Mouse (Mus musculus): ENCODE results near the gene Bgn. TPM values are rescaled to one million over a fixed set of nuclear protein-coding genes. Genes with fewer than 3 reads are reported as not detected.

Gene Bgn
- 48.5 and 52.7 TPM in 2 replicates for polyA plus RNA-seq (2015; fragmentation: Nextera tagmentation; extraction: Ambion mirVana)

DNA sequence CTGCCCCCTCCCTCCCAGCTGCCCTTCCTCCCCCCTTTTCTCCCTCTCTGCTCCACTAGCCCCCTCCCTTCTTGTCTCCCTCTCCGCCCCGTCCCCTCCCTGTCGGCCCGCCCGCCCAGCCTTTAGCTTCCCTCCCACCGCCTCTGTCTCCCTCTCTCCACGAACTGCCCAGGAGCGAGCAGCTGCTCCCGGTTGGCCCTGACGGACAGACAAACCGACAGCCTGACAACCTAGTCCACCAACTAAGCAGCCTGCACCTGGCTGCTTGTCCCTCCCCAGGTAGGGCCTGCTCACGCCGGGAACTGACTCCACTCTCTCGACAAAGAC is at the start of gene Bgn:
Gene Bgn, plus strand, starts transcription at position 119 of the 327 bp plus-strand sequence.
- ATAC-seq: peak; percentile 39; the same call in 1 of the 2 replicates
- Histone ChIP-seq H3K4me3 (replicated peaks) (peak within 1 kb of the TSS; percentile 29), H3K9ac (peak within 1 kb of the TSS; percentile 39; the same call in 1 of the 2 replicates), H3K27me3 (replicated peaks) (no peaks in the 10 kb centered on the region; the same call in 1 of the 2 replicates), H3K4me2 (replicated peaks) (peak within 1 kb of the TSS; percentile 50), H3K27ac (0 out of 2 replicates have a peak within 1 kb of the TSS, but pooled peaks have one; percentile 9), H3K9me3 (no peaks in the 10 kb centered on the region), H3K4me1 (replicated peaks) (no peaks in the 10 kb centered on the region), H3K36me3 (no peaks in the 10 kb centered on the region)
- WGBS: 32% methylated on average over 14 of the region's 14 CpGs

DNA sequence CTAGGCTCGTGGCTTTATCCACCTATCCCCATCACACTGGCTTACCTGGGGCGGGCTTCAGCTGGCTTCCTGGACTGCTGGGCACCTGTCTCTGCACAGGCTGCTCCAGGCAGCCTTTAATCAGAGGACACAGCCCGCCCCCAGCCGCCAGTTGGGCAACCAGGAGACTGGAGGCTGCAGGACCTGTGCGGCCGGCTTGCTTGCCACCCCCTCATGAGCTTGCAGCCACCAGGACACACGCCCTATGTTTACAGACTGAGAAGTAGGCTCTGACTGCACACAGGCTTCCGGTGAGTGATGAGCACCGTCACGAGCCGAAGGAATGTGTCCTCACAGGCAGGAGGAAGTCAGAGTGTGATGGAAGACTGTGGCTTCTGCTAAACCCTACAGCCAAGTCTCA is 48.1 kb upstream of the Bgn start, which contains the start of gene Trex2:
Gene Trex2, minus strand, starts transcription at position 93 of the 400 bp plus-strand sequence.
- H3K4me3 ChIP-seq (replicated peaks): no peak within 1 kb of the TSS
- H3K4me2 ChIP-seq (replicated peaks): no peak within 1 kb of the TSS
- 54% methylated on average over 11 of the region's 11 CpGs for WGBS
- H3K9me3 ChIP-seq: no peaks in the 10 kb centered on the region
- no peak for ATAC-seq
- H3K4me1 ChIP-seq (replicated peaks): no peaks in the 10 kb centered on the region
- H3K36me3 ChIP-seq: no peaks in the 10 kb centered on the region
- no peaks in the 10 kb centered on the region for H3K27me3 ChIP-seq (replicated peaks)
- H3K27ac ChIP-seq: no peak within 1 kb of the TSS
- no peak within 1 kb of the TSS for H3K9ac ChIP-seq

DNA sequence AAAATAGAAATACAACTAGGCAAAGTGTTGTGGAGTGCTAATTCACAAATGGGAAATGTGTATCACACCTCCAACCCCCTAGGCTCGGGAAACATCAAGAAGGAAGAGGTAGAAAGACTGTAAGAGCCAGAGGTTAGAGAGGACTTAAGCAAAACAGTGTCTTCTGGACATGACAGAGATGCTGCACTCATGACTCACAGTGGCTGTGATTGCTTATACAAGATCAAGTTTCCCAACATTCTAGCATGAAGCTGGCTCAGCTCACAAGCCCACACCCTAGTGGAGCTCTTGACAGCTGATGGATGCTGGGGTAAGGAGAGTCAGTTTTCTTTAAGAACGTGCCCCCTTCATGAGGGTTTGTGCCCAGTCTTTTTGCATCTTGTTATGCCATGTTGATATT is 42.0 kb upstream of the Bgn start:
- no peaks in the 10 kb centered on the region for H3K9me3 ChIP-seq
- 69% methylated on average over 2 of the region's 2 CpGs for WGBS
- no peaks in the 10 kb centered on the region for H3K4me1 ChIP-seq (replicated peaks)
- no peak overlapping the region for H3K27ac ChIP-seq
- no peak for ATAC-seq
- H3K4me3 ChIP-seq (replicated peaks): no peak overlapping the region
- H3K9ac ChIP-seq: no peak overlapping the region
- no peaks in the 10 kb centered on the region for H3K36me3 ChIP-seq
- H3K27me3 ChIP-seq (replicated peaks): no peaks in the 10 kb centered on the region
- H3K4me2 ChIP-seq (replicated peaks): no peak overlapping the region

DNA sequence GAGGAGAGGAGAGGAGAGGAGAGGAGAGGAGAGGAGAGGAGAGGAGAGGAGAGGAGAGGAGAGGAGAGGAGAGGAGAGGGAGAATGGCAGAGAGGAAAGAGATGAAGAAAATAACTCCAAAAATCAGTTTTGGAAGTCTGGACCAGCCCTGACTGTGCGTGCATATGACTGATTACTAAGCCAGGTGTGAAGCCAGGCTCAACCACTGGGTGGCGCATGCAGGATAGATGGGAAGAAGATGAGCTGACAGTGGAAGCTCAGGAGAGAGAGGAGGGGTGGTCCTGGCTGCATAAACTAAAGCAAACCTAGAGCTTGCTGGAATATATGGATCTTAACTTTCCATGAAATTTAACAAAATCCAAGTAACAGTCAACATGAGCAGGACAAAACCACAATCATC is 31.5 kb upstream of the Bgn start:
- Histone ChIP-seq H3K27ac (no peak overlapping the region), H3K9me3 (no peaks in the 10 kb centered on the region), H3K4me2 (replicated peaks) (no peak overlapping the region), H3K4me3 (replicated peaks) (no peak overlapping the region), H3K36me3 (no peaks in the 10 kb centered on the region), H3K4me1 (replicated peaks) (no peaks in the 10 kb centered on the region), H3K9ac (no peak overlapping the region), H3K27me3 (replicated peaks) (no peaks in the 10 kb centered on the region)
- WGBS: 13% methylated on average over 2 of the region's 2 CpGs
- ATAC-seq: no peak

DNA sequence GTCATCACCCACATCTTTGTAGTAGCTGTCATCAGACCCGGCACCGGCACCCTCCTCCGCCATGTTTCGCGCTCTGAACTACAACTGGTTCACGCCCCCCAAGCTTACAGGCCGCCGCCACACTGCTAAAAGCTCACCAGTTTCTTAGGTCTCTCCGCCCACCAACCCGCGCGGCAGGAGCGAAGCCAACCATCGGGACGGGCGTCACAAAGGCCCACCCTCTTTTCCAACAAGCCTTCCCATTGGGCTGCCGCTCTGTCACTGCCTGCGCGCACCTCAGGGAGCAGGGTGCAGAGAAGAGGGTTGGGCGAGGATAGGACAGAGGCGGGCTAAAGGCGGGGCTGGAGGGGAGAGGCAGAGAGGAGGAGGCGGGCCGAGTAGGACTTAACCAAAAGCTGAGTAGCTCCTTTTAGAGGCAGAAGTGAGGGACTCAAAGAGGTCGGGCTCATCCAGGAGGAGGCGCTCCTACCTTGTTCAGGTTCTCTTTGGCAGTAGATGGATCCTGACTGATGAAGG is 24.5 kb upstream of the Bgn start, which contains the start of gene Haus7:
Gene Haus7, minus strand, starts transcription at position 168 of the 516 bp plus-strand sequence.
- H3K4me1 ChIP-seq (replicated peaks): no peaks in the 10 kb centered on the region
- no peak within 1 kb of the TSS for H3K27ac ChIP-seq
- H3K9ac ChIP-seq: peak within 1 kb of the TSS; percentile 47
- H3K27me3 ChIP-seq (replicated peaks): no peaks in the 10 kb centered on the region
- peak; percentile 100 for ATAC-seq
- no peaks in the 10 kb centered on the region for H3K9me3 ChIP-seq
- peak within 1 kb of the TSS; percentile 60 for H3K4me2 ChIP-seq (replicated peaks)
- H3K36me3 ChIP-seq: no peaks in the 10 kb centered on the region
- H3K4me3 ChIP-seq (replicated peaks): peak within 1 kb of the TSS; percentile 50
- WGBS: 15% methylated on average over 26 of the region's 26 CpGs

DNA sequence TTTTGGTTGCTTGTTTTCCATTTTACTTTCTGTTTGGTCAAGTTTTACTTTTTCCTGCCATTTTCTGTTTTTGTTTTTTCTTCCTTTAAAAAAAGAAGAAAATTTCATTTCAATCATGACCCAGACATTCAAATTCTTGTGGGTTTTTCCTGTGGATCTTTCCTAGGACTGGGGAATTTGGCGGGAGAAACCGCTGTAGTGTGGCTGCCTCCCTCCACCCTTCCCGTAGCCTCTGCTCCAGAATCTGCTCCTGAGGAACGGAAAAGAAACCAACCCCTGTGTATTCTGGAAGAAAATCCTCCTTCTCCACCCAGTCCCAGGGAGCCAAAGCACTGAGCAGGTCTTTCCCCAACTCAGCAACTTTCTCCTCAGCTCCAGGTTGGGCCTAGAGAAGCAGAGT is 22.6 kb upstream of the Bgn start:
- Histone ChIP-seq H3K27ac (no peak overlapping the region), H3K9ac (no peak overlapping the region), H3K9me3 (no peaks in the 10 kb centered on the region), H3K36me3 (no peaks in the 10 kb centered on the region), H3K27me3 (replicated peaks) (no peaks in the 10 kb centered on the region), H3K4me1 (replicated peaks) (no peaks in the 10 kb centered on the region), H3K4me3 (replicated peaks) (no peak overlapping the region), H3K4me2 (replicated peaks) (no peak overlapping the region)
- 80% methylated on average over 4 of the region's 4 CpGs for WGBS
- no peak for ATAC-seq

DNA sequence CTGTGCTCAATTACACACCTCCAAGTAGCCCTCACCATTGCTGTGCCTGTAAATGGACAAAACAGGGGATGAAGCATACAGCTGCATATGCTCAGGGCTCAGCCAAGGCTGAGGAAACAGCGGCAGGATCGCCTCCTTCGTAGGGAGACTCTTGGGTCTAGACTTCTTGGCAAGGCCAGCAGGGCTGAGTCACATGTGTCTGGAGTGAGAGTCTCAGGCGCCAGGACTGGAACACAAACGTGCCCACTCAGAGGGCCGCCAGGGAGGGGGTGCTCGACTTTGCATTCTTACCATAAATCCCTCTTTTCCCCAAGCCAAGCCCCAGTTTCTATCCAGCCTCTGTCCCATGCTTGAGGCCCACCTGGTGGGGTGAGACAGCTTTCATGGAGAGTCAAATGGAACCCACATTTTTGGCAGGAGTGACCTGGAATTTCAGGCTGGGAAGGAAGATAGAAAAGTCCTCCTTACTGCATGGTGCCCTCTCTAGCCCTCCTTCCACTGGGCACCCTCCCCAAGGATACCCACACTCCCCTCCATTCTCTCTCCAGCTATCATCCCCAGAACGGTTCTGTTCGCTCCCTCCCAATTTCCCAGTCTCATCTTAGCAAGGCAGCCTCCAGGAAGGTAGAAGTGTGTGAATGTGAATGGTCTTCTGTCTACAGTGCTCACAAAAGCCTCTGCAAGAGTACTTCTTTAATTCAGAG is 17.8 kb upstream of the Bgn start:
- no peaks in the 10 kb centered on the region for H3K27me3 ChIP-seq (replicated peaks)
- ATAC-seq: no peak
- H3K4me1 ChIP-seq (replicated peaks): no peaks in the 10 kb centered on the region
- no peak overlapping the region for H3K9ac ChIP-seq
- H3K36me3 ChIP-seq: no peaks in the 10 kb centered on the region
- 63% methylated on average over 9 of the region's 9 CpGs for WGBS
- H3K27ac ChIP-seq: no peak overlapping the region
- no peak overlapping the region for H3K4me2 ChIP-seq (replicated peaks)
- no peaks in the 10 kb centered on the region for H3K9me3 ChIP-seq
- no peak overlapping the region for H3K4me3 ChIP-seq (replicated peaks)

DNA sequence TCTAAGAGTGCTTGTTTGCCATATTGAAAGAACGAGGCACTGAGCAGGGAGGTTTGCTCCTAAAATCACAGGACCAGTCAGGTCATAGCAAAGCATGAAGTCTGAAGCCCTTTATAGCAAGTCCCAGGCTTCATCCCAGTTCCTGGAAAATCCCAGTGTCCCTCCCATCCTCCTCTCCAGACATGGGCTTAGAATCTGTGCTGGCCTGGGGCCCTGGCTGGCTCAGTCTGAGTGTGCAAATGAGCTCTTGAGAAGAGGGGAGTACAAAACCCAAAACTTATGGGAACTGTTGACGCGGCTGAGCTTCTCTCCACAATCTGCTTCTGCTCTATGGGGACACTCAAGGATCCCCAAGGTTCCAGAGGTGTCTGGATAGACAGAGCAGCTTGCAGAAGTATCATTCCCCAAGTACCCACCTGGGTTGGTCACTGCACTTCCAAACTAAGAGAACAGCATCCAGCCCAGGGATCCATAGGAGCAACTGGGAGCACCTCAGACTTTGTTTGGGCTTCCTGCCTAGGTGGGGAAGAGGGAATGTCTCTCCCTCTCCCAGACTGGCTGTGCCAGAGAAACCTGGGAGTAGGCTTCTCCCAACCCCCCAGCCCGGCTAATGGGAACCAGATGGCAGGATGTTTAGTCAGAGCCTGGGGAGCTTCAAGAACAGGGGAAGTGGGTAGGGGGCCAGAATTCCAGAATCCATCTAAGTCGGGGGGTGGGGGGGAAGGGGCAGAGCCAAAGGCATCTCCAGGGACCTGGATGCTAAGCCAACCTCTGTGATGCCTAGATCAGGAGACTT is 15.8 kb upstream of the Bgn start:
- Histone ChIP-seq H3K4me1 (replicated peaks) (no peaks in the 10 kb centered on the region), H3K9ac (no peak overlapping the region), H3K4me3 (replicated peaks) (no peak overlapping the region), H3K27ac (peak overlapping the region; percentile 51), H3K9me3 (no peaks in the 10 kb centered on the region), H3K36me3 (no peaks in the 10 kb centered on the region), H3K27me3 (replicated peaks) (no peaks in the 10 kb centered on the region), H3K4me2 (replicated peaks) (no peak overlapping the region)
- WGBS: 48% methylated on average over 5 of the region's 5 CpGs
- ATAC-seq: 0 out of 2 replicates have a peak, but pooled peaks have one; percentile 36

DNA sequence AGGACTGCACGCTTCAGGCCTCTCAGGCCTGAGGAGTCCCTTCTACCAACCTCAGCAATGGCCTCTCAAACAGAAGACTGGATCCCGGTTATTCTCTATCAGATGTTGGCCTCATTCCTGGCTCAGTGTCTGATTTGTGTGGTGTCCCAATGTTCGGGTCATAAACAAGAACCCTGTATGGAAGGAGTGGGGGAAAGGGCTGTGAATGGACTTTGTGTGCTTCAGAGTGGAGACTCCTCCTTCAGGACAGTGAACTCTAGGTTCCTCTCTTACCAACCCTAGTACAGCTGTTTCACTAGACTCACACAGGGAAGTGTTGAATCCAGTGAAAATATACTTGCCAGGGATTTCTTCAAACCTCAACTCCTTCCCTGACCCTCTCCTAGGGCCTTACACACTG is 15.1 kb upstream of the Bgn start:
- 74% methylated on average over 3 of the region's 3 CpGs for WGBS
- no peak for ATAC-seq

DNA sequence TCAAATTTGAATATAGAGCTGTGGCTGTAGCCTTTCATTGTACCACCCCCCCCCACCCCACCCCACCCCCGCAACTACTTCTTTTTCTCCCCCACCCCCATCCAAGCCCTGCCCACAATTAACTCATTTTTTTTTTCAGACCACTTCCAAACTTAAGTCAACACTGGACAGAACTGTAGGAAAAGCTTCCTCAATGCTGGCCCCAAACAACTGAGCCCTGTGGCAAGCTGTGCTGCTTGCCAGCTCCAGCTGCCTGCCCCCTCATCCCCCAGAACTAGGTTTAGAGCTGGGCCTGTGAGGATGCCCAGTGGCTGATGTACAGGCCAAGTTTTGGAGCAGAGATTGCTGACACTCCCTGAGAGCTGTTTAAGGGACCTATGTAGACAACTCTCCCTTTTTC is 14.7 kb upstream of the Bgn start:
- Histone ChIP-seq H3K4me1 (replicated peaks) (no peaks in the 10 kb centered on the region), H3K4me3 (replicated peaks) (no peak overlapping the region), H3K27ac (no peak overlapping the region), H3K27me3 (replicated peaks) (no peaks in the 10 kb centered on the region), H3K9ac (no peak overlapping the region), H3K4me2 (replicated peaks) (no peak overlapping the region), H3K9me3 (no peaks in the 10 kb centered on the region), H3K36me3 (no peaks in the 10 kb centered on the region)
- WGBS: 45% methylated on average over 1 of the region's 1 CpGs
- ATAC-seq: no peak

More for the DNA sequence above, 15.1 kb upstream of the Bgn start:
- peak overlapping the region; percentile 51; the same call in 1 of the 2 replicates for H3K27ac ChIP-seq
- no peaks in the 10 kb centered on the region for H3K27me3 ChIP-seq (replicated peaks)
- no peaks in the 10 kb centered on the region for H3K9me3 ChIP-seq
- no peaks in the 10 kb centered on the region for H3K4me1 ChIP-seq (replicated peaks)
- no peaks in the 10 kb centered on the region for H3K36me3 ChIP-seq
- no peak overlapping the region for H3K4me2 ChIP-seq (replicated peaks)
- no peak overlapping the region for H3K9ac ChIP-seq
- H3K4me3 ChIP-seq (replicated peaks): no peak overlapping the region

DNA sequence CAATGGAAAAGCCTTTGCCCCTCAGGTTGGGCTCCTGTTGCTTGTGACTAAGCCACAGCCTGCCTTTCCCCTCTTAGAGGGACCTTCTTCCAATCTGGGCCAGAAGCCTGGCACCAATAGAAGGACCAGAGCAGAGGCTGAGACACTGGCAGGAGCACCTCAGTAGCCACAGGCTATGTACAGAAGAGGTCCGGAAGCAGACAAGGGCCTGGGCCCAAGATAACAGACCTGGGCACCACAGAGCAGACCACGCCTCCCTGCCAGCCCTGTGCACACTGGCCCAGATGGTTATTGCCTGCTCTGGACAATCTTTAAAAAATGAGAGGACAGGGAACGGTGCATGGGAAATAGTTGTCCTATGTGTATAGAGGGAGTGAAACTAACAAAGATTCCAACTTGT is 11.6 kb upstream of the Bgn start:
- Histone ChIP-seq H3K4me2 (replicated peaks) (no peak overlapping the region), H3K27ac (no peak overlapping the region), H3K4me3 (replicated peaks) (no peak overlapping the region), H3K4me1 (replicated peaks) (no peaks in the 10 kb centered on the region), H3K36me3 (no peaks in the 10 kb centered on the region), H3K9me3 (no peaks in the 10 kb centered on the region), H3K9ac (no peak overlapping the region), H3K27me3 (replicated peaks) (no peaks in the 10 kb centered on the region)
- WGBS: 88% methylated on average over 3 of the region's 3 CpGs
- ATAC-seq: no peak

DNA sequence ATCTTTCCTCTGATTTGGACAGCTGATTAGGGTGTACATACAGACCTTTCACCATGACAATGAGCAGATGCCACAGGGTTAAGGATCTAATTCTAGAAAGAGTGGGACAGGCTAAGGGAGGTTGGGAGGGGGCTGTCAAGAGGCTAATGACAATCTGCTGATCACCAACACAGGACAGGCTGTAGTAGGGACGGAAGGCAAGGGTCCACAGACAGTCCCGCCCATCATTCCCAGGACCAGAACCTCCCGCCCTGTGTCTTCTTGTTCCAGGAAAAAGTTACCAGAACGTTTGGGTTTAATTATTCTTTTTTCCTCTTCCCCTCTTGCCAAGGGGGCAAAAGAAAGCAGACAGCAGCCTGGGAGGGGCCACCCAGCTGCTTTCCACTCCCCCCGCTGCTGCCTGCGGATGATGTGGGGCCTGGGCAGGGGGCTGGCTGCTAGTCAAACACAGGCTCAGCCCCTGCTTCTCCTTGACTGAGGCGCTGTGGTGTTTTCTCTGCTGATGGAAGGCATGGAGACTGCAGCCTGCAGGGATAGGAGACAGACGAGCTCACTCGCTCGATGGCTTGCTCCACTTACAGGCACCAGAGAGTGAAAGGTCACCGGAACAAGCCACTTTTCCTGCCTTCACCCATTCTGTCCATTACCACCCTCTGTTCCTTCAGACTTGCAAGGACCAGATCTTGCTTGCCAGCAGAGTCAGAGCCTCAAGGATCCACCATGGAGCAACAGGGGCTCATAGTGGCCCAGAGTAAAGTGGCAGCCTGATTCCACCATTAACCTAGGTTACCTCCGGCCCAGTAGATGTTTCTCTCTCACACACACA is 8.8 kb upstream of the Bgn start:
- H3K9ac ChIP-seq: no peak overlapping the region
- no peaks in the 10 kb centered on the region for H3K36me3 ChIP-seq
- no peak overlapping the region for H3K4me3 ChIP-seq (replicated peaks)
- H3K9me3 ChIP-seq: no peaks in the 10 kb centered on the region
- peak; percentile 58 for ATAC-seq
- peak overlapping the region; percentile 40 for H3K27ac ChIP-seq
- no peaks in the 10 kb centered on the region for H3K4me1 ChIP-seq (replicated peaks)
- 48% methylated on average over 12 of the region's 12 CpGs for WGBS
- no peak overlapping the region for H3K4me2 ChIP-seq (replicated peaks)
- H3K27me3 ChIP-seq (replicated peaks): no peaks in the 10 kb centered on the region
